24 mouse cellular contexts compared by ENCODE assay signal in genomic region chr16:31880146-31880840, GRCm38 (mm10). TPM values are rescaled to one million over a fixed set of nuclear protein-coding genes. Genes with fewer than 3 reads are reported as not detected.
A peak's percentile ranks its signal among the peaks of the same experiment; 100 is the strongest.
DNase-seq lines count a peak whose midpoint lies in the region; ATAC-seq and TF ChIP-seq lines count a peak whose summit lies in the region.
"Had no signal": no experiment of that assay in that cellular context is flagged by ENCODE, and none has a peak within 500 bp of the region (broad histone marks: within the 10 kb centered on the region; RNA-seq: fewer than 3 reads in every experiment).

No protein-coding gene starts in this region.

- no peak overlapping the region for H3K4me3 ChIP-seq in heart, embryonic 10.5 days
- H3K4me3 ChIP-seq in midbrain, embryonic 11.5 days (ENCODE audit: low read depth, low read length) = no peak overlapping the region
- H3K4me3 ChIP-seq in midbrain, embryonic 15.5 days = no peak overlapping the region
- no peak overlapping the region for H3K4me3 ChIP-seq in MEL (ENCODE audit: control insufficient read depth in 1 of 2, insufficient read depth in 1 of 2, low read depth in 2 of 2, low read length in 2 of 2)
- H3K4me3 ChIP-seq: embryonic facial prominence, embryonic 15.5 days; forebrain, embryonic 15.5 days; heart, embryonic 13.5 days; hindbrain, embryonic 12.5 days; limb, embryonic 12.5 days; liver, embryonic 13.5 days had no signal

- WGBS in heart, embryonic 10.5 days = 76% methylated on average over 8 of the region's 8 CpGs
- WGBS in midbrain, embryonic 11.5 days = 90% methylated on average over 8 of the region's 8 CpGs
- WGBS in midbrain, embryonic 15.5 days = 82% methylated on average over 8 of the region's 8 CpGs

- peaks cover 25% of the 10 kb centered on the region for H3K27me3 ChIP-seq in heart, embryonic 10.5 days (ENCODE audit: insufficient read depth, poor library complexity, severe bottlenecking)
- H3K27me3 ChIP-seq in midbrain, embryonic 11.5 days (ENCODE audit: control insufficient read depth, insufficient read depth, low read length) = no peaks in the 10 kb centered on the region
- H3K27me3 ChIP-seq in midbrain, embryonic 15.5 days (replicated peaks) = no peaks in the 10 kb centered on the region
- H3K27me3 ChIP-seq in MEL (ENCODE audit: control insufficient read depth in 1 of 2, insufficient read depth in 2 of 2, low read length in 2 of 2) = no peaks in the 10 kb centered on the region
- H3K27me3 ChIP-seq: embryonic facial prominence, embryonic 15.5 days; forebrain, embryonic 15.5 days; hindbrain, embryonic 12.5 days had no signal

- no peak for TF ChIP-seq CTCF in MEL (IDR thresholded peaks at IDR 0.05 in 2 of 3, conservative IDR thresholded peaks at IDR 0.05 in 1 of 3; ENCODE audit: control insufficient read depth in 1 of 3, insufficient read depth in 1 of 3, low read depth in 2 of 3, low read length in 3 of 3, poor library complexity in 1 of 3, severe bottlenecking in 1 of 3)

- no peak overlapping the region for H3K9ac ChIP-seq in midbrain, embryonic 11.5 days (ENCODE audit: low read length)
- H3K9ac ChIP-seq in midbrain, embryonic 15.5 days = no peak overlapping the region
- no peak overlapping the region for H3K9ac ChIP-seq in MEL (ENCODE audit: control insufficient read depth, low read depth, low read length, poor library complexity, severe bottlenecking)
- H3K9ac ChIP-seq: embryonic facial prominence, embryonic 15.5 days; forebrain, embryonic 15.5 days; heart, embryonic 13.5 days; hindbrain, embryonic 12.5 days; limb, embryonic 12.5 days; liver, embryonic 13.5 days had no signal

- no peaks in the 10 kb centered on the region for H3K36me3 ChIP-seq in heart, embryonic 10.5 days
- H3K36me3 ChIP-seq in midbrain, embryonic 11.5 days (ENCODE audit: control insufficient read depth, insufficient read depth, low read length) = no peaks in the 10 kb centered on the region
- no peaks in the 10 kb centered on the region for H3K36me3 ChIP-seq in midbrain, embryonic 15.5 days (replicated peaks)
- H3K36me3 ChIP-seq in MEL (ENCODE audit: control insufficient read depth in 1 of 2, insufficient read depth in 2 of 2, low read length in 2 of 2) = no peaks in the 10 kb centered on the region
- H3K36me3 ChIP-seq: forebrain, embryonic 15.5 days; heart, embryonic 13.5 days; hindbrain, embryonic 12.5 days; limb, embryonic 12.5 days; liver, embryonic 13.5 days had no signal

- no peak overlapping the region for H3K4me2 ChIP-seq in midbrain, embryonic 11.5 days
- H3K4me2 ChIP-seq in midbrain, embryonic 15.5 days = no peak overlapping the region
- H3K4me2 ChIP-seq: embryonic facial prominence, embryonic 15.5 days; forebrain, embryonic 15.5 days; heart, embryonic 13.5 days; hindbrain, embryonic 12.5 days; limb, embryonic 12.5 days; liver, embryonic 13.5 days had no signal

- no peak for TF ChIP-seq POLR2A in MEL (IDR thresholded peaks at IDR 0.05; ENCODE audit: control insufficient read depth in 1 of 2, insufficient read depth in 1 of 2, low read depth in 1 of 2, low read length in 2 of 2, poor library complexity in 1 of 2)

- no peak overlapping the region for H3K27ac ChIP-seq in heart, embryonic 10.5 days
- no peak overlapping the region for H3K27ac ChIP-seq in midbrain, embryonic 11.5 days (ENCODE audit: low read depth, low read length)
- H3K27ac ChIP-seq in midbrain, embryonic 15.5 days = no peak overlapping the region
- no peak overlapping the region for H3K27ac ChIP-seq in MEL (ENCODE audit: control insufficient read depth, low read depth, low read length)
- H3K27ac ChIP-seq: embryonic facial prominence, embryonic 15.5 days; forebrain, embryonic 15.5 days; heart, embryonic 13.5 days; hindbrain, embryonic 12.5 days; limb, embryonic 12.5 days; liver, embryonic 13.5 days; stomach, postnatal 0 days had no signal

- no peak for ATAC-seq in midbrain, embryonic 11.5 days (ENCODE audit: low FRiP score)
- ATAC-seq in midbrain, embryonic 15.5 days (replicated peaks) = no peak
- ATAC-seq: activated CD4-positive, CD25-positive, alpha-beta regulatory T cell, adult 4 months; forebrain, embryonic 15.5 days had no signal

- no peaks in the 10 kb centered on the region for H3K9me3 ChIP-seq in heart, embryonic 10.5 days
- H3K9me3 ChIP-seq in midbrain, embryonic 11.5 days (ENCODE audit: control insufficient read depth, low read length) = no peaks in the 10 kb centered on the region
- H3K9me3 ChIP-seq in midbrain, embryonic 15.5 days = no peaks in the 10 kb centered on the region
- H3K9me3 ChIP-seq in MEL (replicated peaks; ENCODE audit: insufficient read depth, low read length) = no peaks in the 10 kb centered on the region
- H3K9me3 ChIP-seq: embryonic facial prominence, embryonic 15.5 days; forebrain, embryonic 15.5 days; heart, embryonic 13.5 days; hindbrain, embryonic 12.5 days; limb, embryonic 12.5 days; liver, embryonic 13.5 days had no signal

- TF ChIP-seq RAD21 in MEL (IDR thresholded peaks at IDR 0.05; ENCODE audit: low read depth, low read length) = no peak

- H3K4me1 ChIP-seq in heart, embryonic 10.5 days = peaks cover 54% of the 10 kb centered on the region
- H3K4me1 ChIP-seq in midbrain, embryonic 11.5 days (ENCODE audit: control insufficient read depth, insufficient read depth, low read length) = no peaks in the 10 kb centered on the region
- H3K4me1 ChIP-seq in midbrain, embryonic 15.5 days = peaks cover 5% of the 10 kb centered on the region; the same call in 1 of the 2 replicates
- peaks cover 0 to 13% of the 10 kb centered on the region in 2 experiments; a peak in 2 of 4 replicates for H3K4me1 ChIP-seq in MEL (ENCODE audit: control insufficient read depth in 1 of 2, insufficient read depth in 2 of 2, low read length in 2 of 2)

- TF ChIP-seq EP300 in MEL (IDR thresholded peaks at IDR 0.05; ENCODE audit: low read depth in 1 of 2, low read length in 2 of 2) = no peak

- DNase-seq in heart, embryonic 10.5 days (ENCODE audit: low spot score) = peak; percentile 67
- no peak for DNase-seq in heart, adult 9 months (ENCODE audit: low spot score in 2 of 2)
- DNase-seq in midbrain, embryonic 11.5 days (ENCODE audit: low spot score, missing footprints) = peak; percentile 54
- DNase-seq in MEL (ENCODE audit: low read depth, low spot score) = no peak
- DNase-seq in fibroblast of lung, adult 2 months (ENCODE audit: low read depth) = peak; percentile 93
- DNase-seq in adrenal gland, postnatal 25 days = no peak
- no peak for DNase-seq in right cerebral cortex, adult 18-20 months
- DNase-seq: adrenal gland, adult 8-10 months; cerebellum, postnatal 14 days; gastrocnemius, postnatal 10 days; kidney, adult 2 months; kidney, postnatal 10 days; liver, embryonic 13.5 days; lung, adult 2 months; lung, postnatal 14 days had no signal

- H3K79me2 ChIP-seq in MEL (ENCODE audit: control insufficient read depth, insufficient read depth, low read length, poor library complexity) = no peaks in the 10 kb centered on the region

TF ChIP-seq in MEL, 35 proteins besides CTCF, POLR2A, EP300 and RAD21:
- TF ChIP-seq ZNF384 (IDR thresholded peaks at IDR 0.05; ENCODE audit: low read depth, low read length) (peak; percentile 84), TBP (IDR thresholded peaks at IDR 0.05; ENCODE audit: low read depth, low read length) (no peak), MEF2A (IDR thresholded peaks at IDR 0.05; ENCODE audit: extremely low read depth, insufficient replicate concordance, low read depth, low read length, poor library complexity, severe bottlenecking) (no peak), USF1 (IDR thresholded peaks at IDR 0.05; ENCODE audit: low read depth, low read length) (no peak)

RNA-seq across cellular contexts. Expression of gene Meltf, which starts 1.7 kb away (rescaled TPM):
- polyA plus RNA-seq in heart, embryonic 10.5 days (2016; fragmentation: Nextera tagmentation; extraction: Ambion mirVana) = 0.09 and 0.34 TPM in 2 replicates
- polyA plus RNA-seq in midbrain, embryonic 11.5 days (2014; fragmentation: Nextera tagmentation; extraction: Ambion mirVana) = 0.10 TPM in 1 of 2 replicates, not detected in the other
- polyA plus RNA-seq in midbrain, embryonic 15.5 days (2015; fragmentation: Nextera tagmentation; extraction: Ambion mirVana) = 0.12 and 0.33 TPM in 2 replicates
- not detected in 2 replicates for total RNA-seq in MEL (2012; rRNA removed)
- not detected for polyA plus RNA-seq in MEL (2012; ENCODE audit: insufficient read depth in 1 of 2, insufficient read length in 2 of 2, low read depth in 1 of 2, low replicate concordance in 2 of 2, missing spikeins in 1 of 2)
- not detected in 2 replicates for total RNA-seq in adrenal gland, postnatal 25 days (2021)
- total RNA-seq: adrenal gland, adult 8-10 months had no signal
- polyA plus RNA-seq: activated CD4-positive, CD25-positive, alpha-beta regulatory T cell, adult 4 months; stomach, postnatal 0 days had no signal

RNA-seq across cellular contexts. Expression of gene Pigz, which starts 53.4 kb away (rescaled TPM):
- 0.27 and 0.79 TPM in 2 replicates for polyA plus RNA-seq in heart, embryonic 10.5 days (2016; fragmentation: Nextera tagmentation; extraction: Ambion mirVana)
- polyA plus RNA-seq in midbrain, embryonic 11.5 days (2014; fragmentation: Nextera tagmentation; extraction: Ambion mirVana) = 1.4 TPM in 2 replicates
- 2.8 and 3.4 TPM in 2 replicates for polyA plus RNA-seq in midbrain, embryonic 15.5 days (2015; fragmentation: Nextera tagmentation; extraction: Ambion mirVana)
- total RNA-seq in MEL (2012; rRNA removed) = 0.23 and 0.26 TPM in 2 replicates
- under 1 TPM in 1 of 2 experiments, not detected in 1; 0.28 TPM for polyA plus RNA-seq in MEL (2012; ENCODE audit: insufficient read depth in 1 of 2, insufficient read length in 2 of 2, low read depth in 1 of 2, low replicate concordance in 2 of 2, missing spikeins in 1 of 2)
- total RNA-seq in adrenal gland, postnatal 25 days (2021) = not detected in 2 replicates
- total RNA-seq: granulocyte monocyte progenitor cell, adult 5-6 weeks had no signal

Comparison
In these comparisons a context has a peak if more than half of its experiments do, and no peak if none do; other contexts are left out.
1. DNase-seq: peak in heart, embryonic 10.5 days (single experiment), midbrain, embryonic 11.5 days (single experiment) and fibroblast of lung, adult 2 months (single experiment); none in heart, adult 9 months (0 of 2), MEL (single experiment), adrenal gland, postnatal 25 days (single experiment) and right cerebral cortex, adult 18-20 months (single experiment).